Mouse (Mus musculus) midbrain, embryonic 15.5 days (tissue): ENCODE measurements at regions not wholly inside any gene's neighbourhood (a gene's known extent, or its start where the extent isn't known, plus 50 kb on each side); places are given as distances from the start of the nearest gene placed in this dataset.

Experiments used
- ATAC-seq: fragments of 200-750 bp; cut with Nextera tagmentation; replicated peaks from 2 replicates; pipeline ENCODE4 v1.8.0; 2017; ENCODE audit warnings: moderate TSS enrichment
- H3K27ac ChIP-seq: fragments of 300-500 bp; sonication (generic); 2 replicates; pipeline ENCODE4 v1.5.1; 2015; ENCODE audit warnings: mild to moderate bottlenecking, inconsistent platforms
- H3K27me3 ChIP-seq: fragments of 300-500 bp; sonication (generic); replicated peaks from 2 replicates; pipeline ENCODE4 v1.6.1; 2015; ENCODE audit warnings: inconsistent platforms
- H3K36me3 ChIP-seq: fragments of 300-500 bp; sonication (generic); replicated peaks from 2 replicates; pipeline ENCODE4 v1.6.1; 2015; ENCODE audit warnings: inconsistent platforms
- H3K4me1 ChIP-seq: fragments of 300-500 bp; sonication (generic); 2 replicates; pipeline ENCODE4 v1.6.1; 2015; ENCODE audit warnings: inconsistent platforms
- H3K4me2 ChIP-seq: fragments of 300-500 bp; sonication (generic); 2 replicates; pipeline ENCODE4 v1.6.1; 2015; ENCODE audit warnings: inconsistent platforms, mild to moderate bottlenecking, moderate library complexity
- H3K4me3 ChIP-seq: fragments of 300-500 bp; sonication (generic); 2 replicates; pipeline ENCODE4 v1.5.1; 2015; ENCODE audit warnings: mild to moderate bottlenecking, inconsistent platforms
- H3K9ac ChIP-seq: fragments of 300-500 bp; sonication (generic); 2 replicates; pipeline ENCODE4 v1.6.1; 2015; ENCODE audit warnings: mild to moderate bottlenecking, inconsistent platforms
- H3K9me3 ChIP-seq: fragments of 300-500 bp; sonication (generic); 2 replicates; pipeline ENCODE4 v1.6.1; 2016; ENCODE audit warnings: inconsistent platforms
- WGBS: fragments of 180-500 bp; shearing (Covaris S2); methylation state at CpG from one replicate; pipeline ENCODE4 v1.1.7; 2015; ENCODE audit warnings: mixed read lengths; 5-methylcytosine and 5-hydroxymethylcytosine counted together

GRCm38 (mm10) chrX:82741478-82741877 is 207.2 kb upstream of the Dmd start:
- Histone ChIP-seq H3K4me3 (no peak overlapping the region), H3K4me1 (no peaks in the 10 kb centered on the region), H3K9ac (no peak overlapping the region), H3K27me3 (no peaks in the 10 kb centered on the region), H3K27ac (no peak overlapping the region), H3K4me2 (no peak overlapping the region), H3K36me3 (no peaks in the 10 kb centered on the region), H3K9me3 (no peaks in the 10 kb centered on the region)
- peak; percentile 62; the same call in 1 of the 2 replicates for ATAC-seq

- H3K27me3 ChIP-seq, result no peaks in the 10 kb centered on the region
Measured at GRCm38 (mm10) chrX:82764204-82764603, 184.5 kb upstream of the Dmd start.

GRCm38 (mm10) chrX:82809171-82809570 is 139.5 kb upstream of the Dmd start:
- Histone ChIP-seq H3K4me1 (no peaks in the 10 kb centered on the region), H3K27me3 (no peaks in the 10 kb centered on the region), H3K4me2 (no peak overlapping the region), H3K9me3 (no peaks in the 10 kb centered on the region), H3K9ac (no peak overlapping the region), H3K4me3 (no peak overlapping the region), H3K36me3 (no peaks in the 10 kb centered on the region), H3K27ac (no peak overlapping the region)
- 19% methylated on average over 2 of the region's 2 CpGs for whole genome bisulfite sequencing
- no peak for ATAC-seq

More at GRCm38 (mm10) chrX:82764204-82764603, 184.5 kb upstream of the Dmd start:
- H3K9me3 ChIP-seq, result no peaks in the 10 kb centered on the region
- no peak overlapping the region for H3K4me2 ChIP-seq
- no peak for ATAC-seq
- H3K27ac ChIP-seq, result no peak overlapping the region
- no peaks in the 10 kb centered on the region for H3K4me1 ChIP-seq
- WGBS, result 17% methylated on average over 2 of the region's 2 CpGs
- no peak overlapping the region for H3K4me3 ChIP-seq
- H3K9ac ChIP-seq, result no peak overlapping the region
- no peaks in the 10 kb centered on the region for H3K36me3 ChIP-seq

- WGBS, result 29% methylated on average over 11 of the region's 11 CpGs
Measured at GRCm38 (mm10) chrX:82814618-82815017, 134.1 kb upstream of the Dmd start.

GRCm38 (mm10) chrX:82817045-82817444 is 131.6 kb upstream of the Dmd start:
- 0 out of 2 replicates have a peak overlapping the region, but pooled peaks have one; percentile 15 for H3K4me2 ChIP-seq
- H3K4me3 ChIP-seq, result no peak overlapping the region
- 42% methylated on average over 4 of the region's 4 CpGs for WGBS
- H3K4me1 ChIP-seq, result no peaks in the 10 kb centered on the region
- no peak overlapping the region for H3K9ac ChIP-seq
- no peaks in the 10 kb centered on the region for H3K9me3 ChIP-seq
- ATAC-seq, result no peak; the same call in 1 of the 2 replicates
- H3K36me3 ChIP-seq, result no peaks in the 10 kb centered on the region
- H3K27me3 ChIP-seq, result no peaks in the 10 kb centered on the region
- H3K27ac ChIP-seq, result no peak overlapping the region

More at GRCm38 (mm10) chrX:82814618-82815017, 134.1 kb upstream of the Dmd start:
- peak; percentile 70; the same call in 1 of the 2 replicates for ATAC-seq
- H3K27ac ChIP-seq, result no peak overlapping the region
- H3K9ac ChIP-seq, result peak overlapping the region; percentile 12; the same call in 1 of the 2 replicates
- H3K4me1 ChIP-seq, result no peaks in the 10 kb centered on the region
- H3K4me3 ChIP-seq, result peak overlapping the region; percentile 38
- no peaks in the 10 kb centered on the region for H3K9me3 ChIP-seq
- H3K36me3 ChIP-seq, result no peaks in the 10 kb centered on the region
- peak overlapping the region; percentile 44 for H3K4me2 ChIP-seq
- H3K27me3 ChIP-seq, result no peaks in the 10 kb centered on the region

GRCm38 (mm10) chrX:82823606-82824005 is 125.1 kb upstream of the Dmd start:
- WGBS, result 36% methylated on average over 5 of the region's 5 CpGs
- H3K36me3 ChIP-seq, result no peaks in the 10 kb centered on the region
- H3K4me2 ChIP-seq, result no peak overlapping the region
- H3K4me3 ChIP-seq, result no peak overlapping the region
- no peaks in the 10 kb centered on the region for H3K9me3 ChIP-seq
- H3K9ac ChIP-seq, result no peak overlapping the region
- no peak for ATAC-seq
- H3K27ac ChIP-seq, result no peak overlapping the region
- H3K4me1 ChIP-seq, result no peaks in the 10 kb centered on the region
- no peaks in the 10 kb centered on the region for H3K27me3 ChIP-seq

GRCm38 (mm10) chrX:82866116-82866515 is 82.6 kb upstream of the Dmd start:
- Histone ChIP-seq H3K27ac (no peak overlapping the region), H3K27me3 (no peaks in the 10 kb centered on the region), H3K36me3 (no peaks in the 10 kb centered on the region), H3K9me3 (no peaks in the 10 kb centered on the region), H3K4me1 (no peaks in the 10 kb centered on the region), H3K4me3 (no peak overlapping the region), H3K4me2 (no peak overlapping the region), H3K9ac (no peak overlapping the region)
- 28% methylated on average over 1 of the region's 1 CpGs for WGBS
- no peak for ATAC-seq
